Mouse (Mus musculus): ENCODE results near the gene Tsfm.

The Tsfm gene

DNA sequence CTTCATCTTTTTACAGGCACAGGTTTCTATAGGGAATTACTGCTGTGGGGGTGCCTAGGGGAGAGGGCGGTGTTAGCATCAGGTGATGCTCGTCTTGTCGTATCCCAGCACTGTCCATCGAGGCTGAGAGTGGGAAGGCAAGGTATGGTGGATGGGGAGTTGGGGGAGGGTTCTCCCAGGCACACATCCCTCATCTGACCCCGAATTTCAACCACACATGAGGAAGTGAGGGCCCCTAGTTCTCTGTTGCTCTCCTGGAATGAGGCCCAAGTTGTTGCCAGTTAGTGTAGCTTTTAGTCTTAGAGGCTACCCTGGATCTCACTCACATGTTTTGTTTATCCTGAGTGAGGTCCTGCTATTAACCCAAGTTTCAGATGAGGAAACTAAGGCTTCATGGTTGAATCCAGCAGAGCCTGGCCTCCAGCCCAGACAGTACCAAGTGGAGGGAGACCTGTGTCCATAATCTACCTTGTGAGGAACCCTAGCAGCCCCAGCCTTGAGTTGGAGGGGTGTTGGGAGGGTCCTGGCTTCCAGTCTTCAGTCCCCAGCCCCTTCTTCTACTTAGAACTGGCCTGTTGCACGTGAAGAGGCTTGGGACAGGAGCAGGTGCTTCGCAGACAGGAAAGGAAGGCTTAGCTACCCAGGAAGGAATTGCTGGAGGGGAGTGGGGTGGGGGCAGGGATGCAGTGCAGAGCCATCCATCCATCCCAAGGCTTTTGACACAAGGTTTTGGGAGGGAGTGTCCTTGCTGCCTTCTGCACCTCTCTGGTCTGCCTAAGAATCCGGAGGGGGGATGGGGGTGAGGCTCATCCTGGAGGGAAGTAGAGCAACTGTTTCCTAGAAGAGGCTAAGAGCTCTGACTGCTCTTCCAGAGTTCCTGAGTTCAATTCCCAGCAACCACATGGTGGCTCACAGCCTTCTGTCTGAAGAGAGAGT is 43.2 kb downstream of the Tsfm start:
- DNase-seq (ENCODE audit: low spot score in 2 of 2): no peak

DNA sequence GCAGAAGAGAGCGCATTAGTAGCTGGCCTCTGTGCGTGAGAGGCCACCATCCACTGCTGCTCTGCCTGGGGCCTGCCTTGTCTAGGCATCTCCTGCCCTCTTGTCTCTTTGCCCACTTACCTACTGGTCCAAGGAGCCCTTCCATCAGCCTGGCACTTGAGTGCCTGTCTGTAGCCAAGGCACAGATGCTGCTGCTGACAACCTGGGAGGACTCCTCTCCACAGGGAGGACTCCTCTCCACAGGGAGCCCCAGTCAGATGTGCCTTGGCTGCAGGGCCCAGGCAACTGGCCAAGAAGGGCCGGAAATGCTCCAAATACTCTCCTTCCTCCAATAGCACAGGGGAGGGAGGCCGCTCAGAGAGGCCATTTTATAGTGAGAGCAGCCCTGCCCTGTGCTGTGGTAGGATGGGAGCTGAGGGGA is 44.1 kb downstream of the Tsfm start:
- peak; percentile 47 to 54 for DNase-seq (ENCODE audit: low spot score in 2 of 2)

DNA sequence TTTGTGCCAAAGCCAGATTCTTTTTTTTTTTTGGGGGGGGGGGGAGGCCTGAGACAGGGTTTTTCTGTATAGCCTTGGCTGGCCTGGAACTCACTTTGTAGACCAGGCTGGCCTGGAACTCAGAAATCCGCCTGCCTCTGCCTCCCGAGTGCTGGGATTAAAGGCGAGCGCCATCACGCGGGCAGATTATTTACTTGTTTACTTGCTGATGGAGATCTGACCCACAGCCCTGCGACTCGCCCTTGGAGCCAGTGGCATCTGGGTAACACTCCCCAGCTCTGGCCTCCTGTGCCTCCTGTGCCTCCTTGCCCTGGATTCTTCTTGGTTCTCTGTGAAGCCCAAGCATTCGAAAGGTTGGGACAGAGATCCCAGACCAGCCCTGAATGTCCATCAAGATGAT is 45.1 kb downstream of the Tsfm start:
- no peak for DNase-seq (ENCODE audit: low spot score in 2 of 2)

DNA sequence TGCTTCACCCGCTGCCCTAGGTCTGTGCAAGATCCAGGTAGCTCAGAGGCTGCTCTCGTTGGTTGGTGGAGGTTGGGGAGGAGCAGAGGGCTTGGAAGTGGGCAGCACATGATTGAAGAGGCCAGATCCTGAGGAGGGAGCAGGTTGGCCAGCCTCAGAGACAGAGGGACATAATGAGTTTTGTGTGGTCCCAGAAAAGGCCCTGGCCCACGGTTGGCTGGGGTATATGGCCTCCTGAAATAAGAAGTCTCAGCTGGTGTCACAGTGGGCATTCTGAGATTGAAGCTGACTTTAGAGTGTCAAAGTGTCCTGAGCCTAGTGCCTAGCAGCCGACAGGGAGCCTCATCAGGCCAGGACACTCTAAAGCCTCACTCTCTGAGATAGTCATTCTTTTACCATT is 45.5 kb downstream of the Tsfm start:
- no peak for DNase-seq (ENCODE audit: low spot score in 2 of 2)

DNA sequence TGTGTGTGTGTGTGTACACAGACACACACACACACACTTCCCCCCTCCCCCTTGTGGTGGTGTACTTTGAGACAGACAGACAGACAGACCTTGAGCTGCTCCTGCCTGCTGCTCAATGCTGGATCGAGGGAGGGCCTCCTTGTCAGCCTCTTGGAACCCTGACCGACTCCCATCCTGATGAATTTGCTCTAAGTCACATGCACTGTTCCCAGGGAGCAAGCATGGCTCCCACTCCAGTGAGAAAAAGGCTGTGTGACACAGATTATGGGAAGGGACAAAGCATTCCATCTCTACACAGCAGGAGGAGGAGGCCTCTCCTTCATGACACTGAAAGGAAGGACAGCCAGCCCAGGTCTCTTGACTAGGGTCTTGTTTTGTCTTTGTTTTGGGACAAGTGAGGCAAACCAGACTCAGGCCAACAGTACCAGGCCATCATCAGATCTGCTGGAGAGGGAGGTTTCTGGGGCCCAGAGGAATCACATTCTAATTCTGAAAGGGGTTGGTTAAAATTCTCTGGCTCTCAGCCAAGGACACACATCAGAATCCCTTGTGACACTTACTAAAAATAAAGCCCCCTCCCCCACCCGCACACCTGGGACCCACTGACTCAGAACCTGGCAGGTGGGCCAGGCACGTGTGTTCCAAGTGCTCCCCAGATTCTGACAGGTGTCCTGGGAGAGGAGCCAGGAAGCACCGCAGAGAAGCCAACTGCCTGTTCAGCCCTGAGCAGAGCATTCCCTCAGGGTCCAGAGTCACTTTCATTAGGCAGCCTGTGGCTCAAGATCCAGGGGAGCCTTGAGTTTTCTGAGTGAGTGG is 46.2 kb downstream of the Tsfm start:
- DNase-seq (ENCODE audit: low spot score in 2 of 2): no peak

DNA sequence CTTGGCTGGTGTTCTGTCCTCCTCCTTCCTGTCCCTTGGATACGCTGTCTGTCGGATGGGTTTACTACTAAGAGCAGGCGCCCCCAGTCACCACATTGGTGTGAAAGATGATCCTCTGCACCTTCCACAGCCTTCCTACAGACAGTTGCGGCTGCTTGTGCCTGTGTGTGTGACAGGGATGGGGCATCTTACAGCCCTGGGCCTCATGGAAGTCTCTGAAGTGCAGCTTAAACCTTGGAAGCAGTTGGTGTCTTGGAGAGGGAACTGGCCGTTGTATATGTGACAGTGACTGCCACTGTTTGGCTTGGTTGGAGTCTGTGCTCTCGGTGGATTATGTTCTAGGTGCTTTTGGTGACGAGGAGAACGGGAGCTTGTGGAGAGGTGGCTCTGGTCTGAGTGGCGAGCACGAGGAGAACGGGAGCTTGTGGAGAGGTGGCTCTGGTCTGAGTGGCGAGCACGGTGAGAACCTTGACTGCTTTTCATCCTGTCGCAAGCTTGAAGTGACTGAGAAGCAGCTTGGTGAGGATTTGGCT is 47.4 kb downstream of the Tsfm start:
- DNase-seq (ENCODE audit: low spot score in 2 of 2): no peak

DNA sequence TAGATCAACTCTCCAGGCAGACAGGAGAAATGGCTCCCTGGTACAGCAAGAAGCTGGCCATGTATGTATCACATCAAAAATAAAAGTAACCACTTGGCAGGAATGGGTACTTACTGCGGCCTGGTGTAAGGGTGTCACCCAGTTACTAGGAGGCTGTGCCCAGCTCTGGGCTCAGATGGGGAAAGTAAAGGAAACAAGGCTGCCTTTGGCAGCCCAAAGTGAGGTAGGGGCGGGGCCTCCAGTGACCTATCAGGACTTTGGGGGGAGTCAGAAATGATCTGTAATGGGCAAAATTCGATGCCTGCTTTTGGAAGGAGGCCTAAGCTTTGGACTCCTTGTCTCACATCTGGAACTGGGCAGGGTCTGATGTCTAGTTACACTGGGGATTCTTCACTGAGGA is 48.9 kb downstream of the Tsfm start:
- DNase-seq (ENCODE audit: low spot score in 2 of 2): no peak

DNA sequence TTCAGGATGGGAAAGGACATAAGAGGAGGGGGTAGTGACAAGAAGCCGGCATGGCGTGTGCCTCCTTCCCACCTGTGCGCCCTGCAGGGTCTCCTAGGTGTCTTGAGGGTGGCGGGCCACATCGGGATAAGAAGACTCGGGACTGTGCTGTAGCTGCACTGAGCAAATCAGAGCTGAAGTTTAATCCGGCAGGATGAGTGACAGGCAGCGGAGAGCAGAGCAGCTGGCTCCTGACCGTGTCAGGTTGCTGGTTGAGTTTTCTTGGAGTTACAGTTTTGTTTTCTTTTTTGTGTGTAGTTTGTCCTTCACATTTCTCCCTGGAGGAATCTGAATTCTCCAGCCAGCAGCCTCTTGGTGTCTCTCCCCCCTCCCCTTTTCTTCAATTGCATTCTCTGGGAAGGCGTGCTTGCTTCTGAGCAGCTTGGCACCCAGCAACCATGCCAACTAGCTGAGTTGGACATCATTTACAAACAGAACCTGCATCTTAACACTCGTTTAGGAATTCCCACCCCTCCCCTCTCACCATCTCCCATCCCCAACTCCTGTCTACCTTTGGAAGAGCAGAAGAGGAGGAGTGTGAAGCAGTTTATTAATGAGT is 49.6 kb downstream of the Tsfm start:
- DNase-seq (ENCODE audit: low spot score in 2 of 2): no peak

DNA sequence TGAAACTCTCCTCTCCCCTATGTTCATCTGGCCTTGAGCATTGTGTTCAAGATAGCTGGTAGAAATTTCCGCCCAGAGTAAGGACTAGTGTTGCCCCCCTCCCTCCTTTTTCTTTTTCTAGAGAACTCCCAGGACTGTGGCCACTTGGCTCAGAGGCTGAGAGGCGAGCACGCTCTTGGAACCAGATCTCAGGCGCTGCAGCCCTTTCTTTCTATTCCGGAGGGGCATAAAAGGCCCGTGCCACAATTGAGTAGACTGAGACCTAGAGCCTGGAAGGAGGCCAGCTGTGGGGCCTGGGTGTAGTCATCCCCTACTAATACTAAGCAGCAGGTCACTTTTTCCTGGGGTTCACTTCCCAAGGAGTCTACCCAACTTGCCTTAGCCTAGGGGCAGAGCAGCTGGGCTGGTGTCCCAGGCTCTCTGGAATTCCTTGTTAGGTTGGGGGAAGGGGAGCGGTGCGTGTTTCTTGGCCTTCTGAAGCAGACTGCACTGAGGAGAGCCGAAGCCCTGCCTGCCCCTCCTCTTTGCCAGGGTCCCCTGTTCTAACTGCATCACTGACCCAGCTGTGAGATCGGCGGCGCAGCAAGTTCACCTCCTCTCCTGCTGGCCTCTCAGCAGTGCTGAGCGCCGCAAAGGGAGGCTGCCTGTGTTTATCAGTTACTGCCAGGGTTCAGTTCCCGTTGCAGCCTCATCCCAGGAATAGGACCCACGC is 50.3 kb downstream of the Tsfm start:
- peak in 1 of 2 experiments; percentile 42 for DNase-seq (ENCODE audit: low spot score in 2 of 2)

DNA sequence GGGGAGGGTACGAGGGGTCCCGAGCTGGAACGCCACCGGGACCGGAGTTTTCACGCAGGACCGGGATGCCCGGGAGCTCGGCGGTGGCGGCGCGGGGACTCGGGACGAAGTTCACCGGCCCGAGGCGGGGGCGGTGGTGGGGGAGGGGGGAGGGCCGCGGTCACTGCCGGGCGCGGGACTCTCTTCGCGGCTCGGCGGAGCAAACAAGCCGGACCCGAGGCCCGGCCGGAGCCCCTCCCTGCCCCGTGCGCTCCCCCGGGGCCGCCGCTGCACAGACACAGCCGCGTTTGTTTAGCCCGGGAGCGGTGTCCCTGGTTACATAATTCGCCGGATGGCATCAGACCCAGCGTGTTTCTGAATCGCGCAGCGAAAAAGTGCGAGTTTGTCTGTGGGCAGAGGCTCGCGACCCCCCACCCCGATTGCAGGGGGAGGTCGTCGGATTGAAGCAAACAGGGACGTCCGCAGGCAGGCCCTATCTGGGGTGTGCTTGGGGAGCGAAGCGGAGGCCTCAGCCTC is 50.9 kb downstream of the Tsfm start:
- DNase-seq (ENCODE audit: low spot score in 2 of 2): peak; percentile 46 to 55

DNA sequence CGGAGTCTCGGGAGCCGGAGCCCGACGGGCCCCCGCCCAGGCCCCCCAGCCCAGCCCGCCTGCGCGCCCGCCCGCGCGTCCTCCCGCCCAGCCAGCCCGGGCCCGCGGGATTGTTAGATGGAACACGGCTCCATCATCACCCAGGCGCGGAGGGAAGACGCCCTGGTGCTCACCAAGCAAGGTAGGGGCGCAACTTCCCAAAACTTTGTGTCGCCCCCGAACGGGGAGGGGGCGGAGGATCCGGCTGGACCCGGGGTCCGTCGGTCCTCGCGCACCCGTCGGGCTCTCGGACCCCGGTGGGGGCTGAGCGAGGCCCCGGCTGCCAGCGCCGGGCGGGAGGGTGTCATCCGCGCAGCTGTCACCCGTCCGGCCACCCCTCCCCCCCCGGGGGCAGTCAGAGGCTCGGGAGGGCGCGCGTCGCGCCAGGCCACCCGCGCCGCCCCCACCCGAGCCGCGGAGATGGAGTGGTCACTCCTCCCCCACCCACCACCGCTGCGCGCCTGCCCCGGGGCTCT is 51.5 kb downstream of the Tsfm start:
- DNase-seq (ENCODE audit: low spot score in 2 of 2): no peak

DNA sequence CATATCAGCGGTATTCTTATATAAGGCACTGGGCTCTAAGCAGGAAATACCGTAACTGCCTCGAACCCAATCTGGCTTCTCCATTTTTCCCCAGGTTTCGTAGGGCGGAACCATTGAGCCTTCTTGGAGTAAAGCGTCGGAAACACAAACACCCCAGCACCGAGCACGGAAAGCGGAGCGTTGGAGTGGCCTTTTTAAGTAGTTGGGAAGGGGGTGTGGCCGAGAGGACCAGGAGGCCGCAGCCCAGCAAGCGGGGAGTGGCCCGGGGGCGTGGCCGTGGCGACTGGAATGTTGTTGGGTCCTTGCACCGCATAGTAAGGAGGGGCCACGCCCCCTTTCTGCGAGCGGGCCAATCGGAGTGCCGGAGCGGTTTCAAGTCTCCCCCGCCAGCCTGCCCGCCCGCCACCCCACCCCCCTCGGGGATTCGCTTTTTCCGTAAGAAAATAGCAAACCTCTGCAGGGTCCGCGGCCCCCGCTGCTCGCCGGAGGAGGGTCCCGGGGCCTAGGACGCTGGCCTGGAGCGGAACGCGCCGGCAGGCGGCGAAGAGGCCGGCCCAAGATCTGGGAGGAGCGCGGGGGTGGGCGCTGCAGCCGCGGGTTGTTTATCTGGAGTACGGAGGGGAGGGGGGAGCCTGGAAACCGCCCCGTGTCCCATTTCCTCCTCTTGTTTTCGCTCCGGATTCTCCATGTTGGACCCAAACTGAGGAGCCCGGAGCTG is 52.2 kb downstream of the Tsfm start, which contains the start of gene Ctdsp2:
TSS of gene Ctdsp2 (plus strand) at position 441 of the 718 bp plus-strand sequence.
- DNase-seq (ENCODE audit: low spot score in 2 of 2): peak; percentile 99 to 100

DNA sequence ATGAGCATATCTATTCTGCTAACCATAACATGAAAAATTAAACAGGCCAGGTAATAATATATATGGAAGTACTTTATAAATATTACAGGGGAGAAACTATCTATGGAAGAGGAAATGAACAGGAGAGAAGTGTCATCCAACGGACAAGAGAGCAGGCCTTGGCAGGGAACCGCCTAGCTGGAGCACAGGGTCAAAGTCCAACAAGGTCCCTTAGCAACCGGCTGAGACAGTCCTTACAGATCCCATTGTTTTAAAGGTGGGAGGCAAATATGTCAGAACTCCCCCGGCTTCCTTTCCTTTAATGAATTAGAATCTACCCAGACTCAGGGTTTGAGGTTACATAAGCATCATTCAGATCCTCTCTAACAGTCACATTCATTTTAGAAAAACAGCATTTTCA is 53.6 kb downstream of the Tsfm start:
- no peak for DNase-seq (ENCODE audit: low spot score in 2 of 2)

DNA sequence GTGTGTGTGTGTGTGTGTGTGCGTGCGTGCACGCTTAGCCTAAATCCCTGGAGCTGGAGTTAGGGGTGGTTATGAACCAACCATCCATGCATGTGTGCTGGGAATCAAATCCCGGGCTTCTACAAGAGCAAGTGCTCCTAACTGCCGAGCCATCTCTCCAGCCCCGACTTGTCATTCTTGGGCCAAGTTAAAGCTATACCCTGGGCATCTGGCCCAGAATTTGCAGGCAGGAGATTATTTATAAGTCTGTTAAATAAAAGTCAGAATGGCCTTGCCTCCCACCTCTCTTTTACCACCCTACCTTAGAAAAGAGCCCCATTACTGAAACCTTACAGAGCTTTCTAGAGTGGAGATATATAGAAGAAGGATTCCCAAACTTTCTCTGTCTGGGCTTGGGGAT is 54.9 kb downstream of the Tsfm start:
- no peak for DNase-seq (ENCODE audit: low spot score in 2 of 2)

DNA sequence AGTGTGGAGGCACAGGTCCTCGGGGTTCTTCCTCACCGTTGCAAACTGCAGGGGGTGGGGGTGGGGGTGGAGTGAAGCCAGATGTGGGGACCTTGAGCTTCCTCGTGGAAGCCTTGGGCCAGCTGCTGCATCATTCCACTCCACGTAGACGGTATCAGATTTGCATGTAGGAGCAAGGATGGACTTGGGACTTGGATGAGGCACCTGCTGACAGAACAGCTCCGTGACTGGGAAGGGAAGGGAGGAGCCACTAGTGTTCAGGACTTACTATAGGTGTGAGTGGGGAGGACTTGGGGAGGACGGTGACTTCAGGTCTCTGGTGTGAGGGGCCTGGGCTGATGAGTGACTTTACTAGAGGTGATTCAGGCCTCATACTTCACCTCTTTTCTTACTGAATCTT is 57.7 kb downstream of the Tsfm start:
- DNase-seq (ENCODE audit: low spot score in 2 of 2): no peak

DNA sequence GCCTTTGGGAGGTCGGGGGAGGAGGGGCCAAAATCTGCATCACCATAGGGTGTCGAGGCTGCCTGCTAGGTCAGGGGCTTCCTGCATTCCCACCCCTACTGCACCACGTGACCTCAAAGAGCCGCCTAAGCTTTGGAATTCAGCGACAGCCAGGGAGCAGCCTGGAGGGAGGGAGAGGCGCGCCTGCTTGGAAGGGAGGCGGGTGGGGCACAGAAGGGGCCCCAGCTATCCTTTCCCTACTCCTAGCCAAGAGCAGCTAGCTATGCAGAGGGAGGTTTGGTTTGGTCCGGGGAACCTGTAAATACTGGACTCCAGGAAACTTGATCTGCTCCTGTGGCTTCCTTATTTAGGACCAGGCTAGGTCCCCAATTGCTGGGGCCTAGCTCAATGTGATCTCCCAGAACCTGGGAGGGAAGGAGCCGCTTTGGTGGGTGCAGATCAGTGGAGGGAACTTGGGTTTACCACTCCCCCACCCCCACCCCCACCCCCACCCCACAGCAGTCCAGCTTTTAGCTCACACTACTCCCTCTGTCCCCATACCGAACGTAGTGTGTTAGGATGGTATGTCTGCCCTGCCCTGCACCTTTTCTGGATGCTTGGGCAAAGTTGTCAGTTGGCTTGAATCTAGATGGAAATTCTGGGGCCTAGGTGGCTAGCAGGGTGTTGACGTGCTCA is 58.5 kb downstream of the Tsfm start:
- no peak for DNase-seq (ENCODE audit: low spot score in 2 of 2)

DNA sequence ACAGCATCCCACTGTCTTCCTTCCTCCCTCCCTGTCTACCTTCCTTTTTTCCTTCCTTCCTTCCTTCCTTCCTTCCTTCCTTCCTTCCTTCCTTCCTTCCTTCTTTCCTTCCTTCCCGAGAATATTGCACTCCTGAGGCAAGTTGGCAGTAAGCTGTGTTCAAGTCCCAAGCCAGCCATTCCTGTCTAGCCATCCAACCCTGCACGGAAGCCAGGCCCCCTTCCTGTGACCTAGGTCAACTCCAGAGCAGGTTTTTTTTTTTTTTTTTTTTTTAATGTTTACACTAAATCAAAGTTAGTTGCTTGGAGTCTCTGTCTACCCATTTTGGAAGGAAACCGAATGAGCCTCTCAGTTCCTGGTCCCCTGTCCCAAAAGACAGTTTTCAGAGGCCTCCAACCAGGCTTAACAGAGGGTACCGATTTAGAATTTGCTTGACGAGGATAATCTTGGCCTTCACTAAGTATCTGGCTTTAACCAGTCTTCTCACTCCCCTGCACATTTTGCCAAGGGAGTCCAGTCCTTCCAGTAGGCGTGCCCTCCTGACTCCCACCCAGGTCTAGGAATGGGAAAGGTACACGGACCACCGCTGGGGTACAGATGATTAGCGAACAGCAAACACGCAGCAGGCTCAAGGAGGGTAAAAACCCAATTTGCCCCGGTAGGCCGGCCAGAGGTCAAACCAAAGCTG is 59.1 kb downstream of the Tsfm start:
- no peak for DNase-seq (ENCODE audit: low spot score in 2 of 2)

DNA sequence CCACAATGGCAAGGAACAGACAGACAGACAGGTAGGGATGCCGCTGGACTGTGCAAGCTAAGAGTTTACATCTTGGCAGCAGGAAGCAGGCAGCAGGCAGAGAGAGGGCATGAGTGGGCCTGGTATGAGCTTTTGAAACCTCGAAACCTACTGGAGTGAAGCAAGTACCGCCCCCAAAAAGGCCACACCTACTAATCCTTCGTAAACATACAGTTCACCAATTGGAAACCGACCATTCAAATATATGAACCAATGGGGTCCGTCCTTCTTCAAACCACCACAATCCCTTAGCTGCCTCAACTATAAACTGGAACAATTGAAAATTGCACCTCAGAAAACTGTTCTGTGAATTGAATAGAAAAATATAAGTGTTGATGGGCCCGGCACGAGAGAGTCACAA is 66.8 kb downstream of the Tsfm start:
- DNase-seq (ENCODE audit: low spot score in 2 of 2): no peak

DNA sequence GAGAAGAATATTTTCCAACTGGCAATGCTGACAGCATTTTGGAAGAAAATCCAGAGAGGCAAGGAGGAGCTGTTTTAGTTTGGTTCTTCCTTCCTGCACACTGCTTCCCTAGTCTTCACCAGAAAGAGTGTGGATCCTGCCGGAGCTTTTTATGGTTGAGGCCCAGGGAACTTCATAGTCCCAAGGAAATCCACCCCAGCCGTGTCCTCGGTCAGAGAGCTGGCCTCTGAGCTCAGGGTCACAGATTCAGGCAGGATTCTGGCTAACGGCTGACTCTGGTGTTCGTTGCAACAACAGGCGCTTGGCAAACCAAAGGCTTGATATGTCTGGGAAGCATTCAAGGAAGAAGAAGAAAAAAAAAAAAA is 67.7 kb downstream of the Tsfm start:
- no peak for DNase-seq (ENCODE audit: low spot score in 2 of 2)

Measured in right cerebral cortex, postnatal 36 days (tissue).